Mouse (Mus musculus): Measurements from ENCODE around the gene Tent5b.
"Not testable (repeated sequence)": the region's sequence is repeated elsewhere in the genome, so short reads cannot be mapped to it uniquely, and the experiment has no call there.

Gene Tent5b

GRCm38 (mm10) chr4:133504300-133504699 is 24.4 kb downstream of the Tent5b start:
- DNase-seq = no peak

- no peak for DNase-seq
These were observed 25.0 kb downstream of the Tent5b start for GRCm38 (mm10) chr4:133504755-133505485.

DNA sequence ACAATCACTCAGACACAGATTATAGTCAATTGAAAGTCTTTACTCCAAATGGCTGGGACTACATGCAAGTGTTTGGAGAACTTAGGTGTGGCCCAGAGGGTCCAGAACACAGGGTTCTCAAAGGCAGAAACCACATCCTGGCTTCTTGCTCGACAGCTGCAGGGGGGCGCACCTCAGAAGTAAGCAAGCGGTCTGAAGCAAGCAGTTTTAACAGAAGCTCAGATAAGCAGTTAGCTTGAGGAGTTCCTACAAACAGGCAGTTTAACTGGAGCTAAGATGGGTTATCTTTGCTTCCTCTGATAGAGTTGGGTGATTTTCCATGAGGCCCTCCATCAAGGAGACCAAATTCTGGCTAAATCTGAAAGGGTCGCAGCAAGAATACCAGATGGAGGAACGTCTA is 26.6 kb downstream of the Tent5b start:
- DNase-seq = no peak

DNA sequence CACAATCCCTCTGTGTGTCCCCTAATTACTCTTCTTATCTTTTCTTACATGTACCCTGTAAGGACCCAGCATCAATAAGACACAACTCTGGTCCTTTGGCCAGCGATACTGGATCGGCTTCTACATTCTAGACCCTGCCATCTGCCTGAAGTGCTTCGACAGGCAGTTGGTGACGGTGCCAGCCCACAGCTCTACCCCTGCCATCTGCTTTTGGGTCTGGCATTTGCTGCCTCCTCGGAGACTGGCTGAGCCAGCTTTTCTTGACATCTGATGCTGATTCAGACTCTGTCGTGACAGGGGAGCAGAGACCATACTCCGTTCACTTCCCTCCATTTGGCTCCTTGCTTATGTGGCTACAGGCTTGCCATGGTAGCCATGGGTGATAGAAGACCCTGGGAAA is 29.1 kb downstream of the Tent5b start:
- DNase-seq = no peak

DNA sequence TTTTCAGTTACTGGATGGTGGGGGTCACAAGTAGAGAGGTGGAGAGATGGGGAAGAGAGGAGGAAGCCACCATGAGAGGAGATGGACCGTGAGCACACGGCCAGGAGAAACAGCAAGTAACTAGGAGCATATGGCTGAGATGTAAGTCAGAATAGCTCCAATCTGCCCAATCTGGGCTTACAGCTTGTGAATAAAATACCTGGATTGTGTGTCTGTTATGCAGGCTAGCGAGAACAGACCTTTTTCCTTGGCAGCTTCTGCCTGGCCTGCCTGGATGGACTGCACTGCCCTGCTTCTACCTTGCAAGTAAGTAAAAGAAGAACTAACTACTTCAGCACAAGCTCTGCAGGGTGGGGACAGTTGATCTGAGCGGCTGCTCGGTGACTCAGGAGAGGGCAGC is 31.1 kb downstream of the Tent5b start:
- DNase-seq = no peak

GRCm38 (mm10) chr4:133512511-133512910 is 32.6 kb downstream of the Tent5b start:
- DNase-seq = not testable (repeated sequence)

DNA sequence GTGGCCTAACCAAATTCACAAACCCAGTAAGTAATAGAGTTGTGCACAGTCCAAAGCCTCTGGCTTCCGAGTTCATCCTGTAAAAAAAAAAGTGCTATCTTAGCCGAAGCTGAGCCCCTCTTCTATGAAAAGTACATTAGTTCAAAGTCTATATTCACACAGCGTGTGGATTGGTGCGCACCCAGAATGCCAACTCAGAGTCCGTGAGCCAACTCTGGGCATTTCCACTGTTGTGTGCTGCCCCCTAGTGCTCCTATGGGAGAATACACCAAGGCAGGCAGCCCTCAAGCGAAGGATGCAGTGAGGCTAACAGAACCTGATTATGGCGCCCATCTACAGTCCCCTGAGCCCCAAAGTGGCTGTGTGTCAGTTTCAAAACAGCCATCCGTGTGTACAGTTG is 33.0 kb downstream of the Tent5b start:
- DNase-seq = peak; percentile 80

- DNase-seq = peak; percentile 24
These were observed 38.9 kb downstream of the Tent5b start, which contains the start of gene Kdf1 for GRCm38 (mm10) chr4:133518601-133519368. Gene Kdf1, plus strand, starts transcription at chr4:133518963.

DNA sequence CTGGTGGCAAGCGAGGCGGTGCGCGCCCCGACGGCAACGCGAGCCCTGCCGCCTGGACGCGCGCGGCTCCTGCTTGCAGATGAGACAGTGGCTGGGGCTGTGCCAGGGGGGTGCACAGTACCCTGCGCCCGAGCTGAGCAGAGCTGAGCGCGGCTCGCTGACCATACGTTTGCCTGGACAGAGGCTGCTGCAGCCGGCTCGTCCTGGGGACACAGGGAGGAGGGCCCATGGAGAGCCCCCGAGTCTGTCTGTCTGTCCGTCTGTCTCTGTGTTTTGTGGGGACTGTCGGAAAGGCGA is 39.4 kb downstream of the Tent5b start:
- peak; percentile 15 for DNase-seq

DNA sequence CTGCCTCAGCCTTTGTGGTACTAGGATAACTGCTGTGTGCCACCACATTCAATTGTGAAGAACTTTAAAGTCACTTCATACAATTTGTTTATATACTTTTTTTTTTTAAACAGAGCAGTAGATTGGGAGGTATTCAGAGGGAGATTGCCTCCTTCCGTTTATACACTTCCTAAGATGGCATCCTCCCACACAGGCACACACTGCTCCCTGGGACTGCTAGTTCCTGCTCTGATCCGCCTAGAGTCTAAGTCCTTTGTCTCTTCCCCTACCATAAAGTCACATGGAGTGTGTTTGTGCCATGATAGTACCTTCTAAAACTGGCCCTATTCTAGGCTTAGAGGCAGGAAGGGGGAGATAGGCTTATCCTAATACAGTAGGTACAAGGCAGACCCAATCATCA is 41.6 kb downstream of the Tent5b start:
- DNase-seq = no peak

- no peak for DNase-seq
These were observed 47.9 kb downstream of the Tent5b start for GRCm38 (mm10) chr4:133527788-133528187.

DNA sequence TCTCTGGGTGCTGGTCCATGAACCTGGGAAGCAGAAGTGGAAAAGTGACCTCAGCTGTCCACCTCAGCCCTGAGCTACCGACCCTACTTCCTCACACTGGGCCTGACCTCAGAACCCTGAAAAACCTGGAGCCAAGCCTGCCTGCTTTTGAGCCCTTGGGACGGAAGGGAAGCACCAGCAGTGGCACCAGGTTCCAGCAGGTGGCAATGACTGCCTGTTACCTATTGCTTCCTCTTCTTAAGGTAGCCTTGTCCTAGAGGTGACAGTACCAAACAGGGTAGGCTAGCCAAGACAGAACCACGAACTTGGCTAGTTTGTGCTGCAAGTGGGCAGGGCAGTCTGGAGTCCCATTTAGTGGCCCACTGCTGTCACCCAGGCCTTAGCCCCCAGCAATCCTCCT is 52.8 kb downstream of the Tent5b start:
- no peak for DNase-seq

DNA sequence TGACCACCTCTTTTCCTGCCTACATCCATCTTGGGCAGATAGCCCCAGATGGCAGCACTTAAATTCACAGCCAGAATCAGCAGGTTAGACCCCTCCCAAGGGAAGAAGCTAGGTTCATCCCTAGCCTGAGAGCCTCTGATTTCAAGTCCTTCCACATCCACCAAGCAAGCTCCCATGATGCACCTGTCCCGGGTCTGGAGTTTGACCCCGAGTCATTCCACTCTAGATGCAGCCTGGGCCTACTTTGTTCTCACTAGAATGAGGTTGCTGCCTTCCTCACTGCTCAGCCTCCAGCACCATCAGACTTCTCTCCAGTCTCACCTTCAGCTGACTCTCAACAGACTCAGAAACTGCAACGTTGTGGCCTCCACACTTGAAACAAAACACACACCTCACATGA is 56.1 kb downstream of the Tent5b start:
- no peak for DNase-seq

- DNase-seq = no peak
These were observed 56.7 kb downstream of the Tent5b start for GRCm38 (mm10) chr4:133536652-133537051.
